Mouse (Mus musculus) bone marrow, adult 2 months (tissue): ENCODE data around the gene Olfr430. TPM values are rescaled to one million over a fixed set of nuclear protein-coding genes. Genes with fewer than 3 reads are reported as not detected.
"Not testable (repeated sequence)": the region's sequence is repeated elsewhere in the genome, so short reads cannot be mapped to it uniquely, and the experiment has no call there.

Experiments used
- H3K27ac ChIP-seq: fragments of 200-500 bp; 2 replicates; pipeline ENCODE4 v1.5.1; 2012; ENCODE audit warnings: low read depth, mild to moderate bottlenecking, control low read depth, inconsistent platforms, low read length; ENCODE audit not compliant: control insufficient read depth, poor library complexity, insufficient read depth
- H3K4me1 ChIP-seq: fragments of 200-500 bp; 2 replicates; pipeline ENCODE4 v1.6.1; 2011; ENCODE audit warnings: low read length; ENCODE audit not compliant: control insufficient read depth, insufficient read depth
- H3K4me3 ChIP-seq: fragments of 200-500 bp; replicated peaks from 2 replicates; pipeline ENCODE3; 2011; ENCODE audit warnings: mild to moderate bottlenecking, low read depth, low read length, control low read depth; ENCODE audit not compliant: control insufficient read depth
- CTCF ChIP-seq: fragments of 200-500 bp; IDR thresholded peaks from 2 replicates; pipeline ENCODE4 v1.5.1; 2011; ENCODE audit warnings: low read length, control low read depth; ENCODE audit not compliant: control insufficient read depth, insufficient read depth
- POLR2A ChIP-seq: fragments of 200-500 bp; IDR thresholded peaks from 2 replicates; pipeline ENCODE4 v1.6.1; 2011; ENCODE audit warnings: low read depth, mild to moderate bottlenecking, control low read depth, low read length, borderline replicate concordance; ENCODE audit not compliant: control insufficient read depth
- WGBS: fragments of 180-500 bp; shearing (Covaris S2); methylation state at CpG from one replicate; pipeline ENCODE4 v1.1.7; 2018; 5-methylcytosine and 5-hydroxymethylcytosine counted together
- polyA plus RNA-seq: library from polyadenylated mRNA; stranded (reverse); fragments of >200 nt; gene quantifications from 2 replicates; pipeline ENCODE4 v1.2.4, GENCODE M21; 2011; ENCODE audit warnings: low replicate concordance; ENCODE audit not compliant: missing spikeins, insufficient read depth, insufficient read length

Gene Olfr430
- polyA plus RNA-seq, 1 experiment = not detected

DNA sequence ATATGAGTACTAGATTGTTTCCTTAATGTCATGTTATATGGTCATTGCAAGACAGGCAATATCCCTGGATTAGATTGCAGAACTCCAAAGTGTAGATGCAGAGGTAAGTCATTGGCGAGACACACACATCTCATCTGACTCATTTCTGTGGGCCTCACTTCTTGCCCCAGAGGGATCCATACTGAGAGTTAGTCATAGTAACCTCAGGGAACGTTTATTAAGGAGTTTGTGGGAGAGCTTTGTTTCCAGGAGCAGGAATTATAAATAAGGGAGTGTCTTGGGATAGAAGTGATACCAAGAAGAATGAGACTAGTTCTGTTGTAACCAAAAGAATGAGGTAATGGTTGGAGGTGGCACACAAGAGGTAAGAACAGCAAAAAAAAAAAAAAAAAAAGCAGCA is 17.5 kb upstream of the Olfr430 start, which contains the start of gene Olfr432:
Gene Olfr432, plus strand, starts transcription at position 313 of the 400 bp plus-strand sequence.
- TF ChIP-seq POLR2A (no peak), CTCF (no peak)
- H3K4me3 ChIP-seq = no peak within 1 kb of the TSS
- H3K27ac ChIP-seq = no peak within 1 kb of the TSS
- WGBS = 39% methylated on average over 2 of the region's 2 CpGs
- peaks cover 2% of the 10 kb centered on the region; the same call in 1 of the 2 replicates for H3K4me1 ChIP-seq

DNA sequence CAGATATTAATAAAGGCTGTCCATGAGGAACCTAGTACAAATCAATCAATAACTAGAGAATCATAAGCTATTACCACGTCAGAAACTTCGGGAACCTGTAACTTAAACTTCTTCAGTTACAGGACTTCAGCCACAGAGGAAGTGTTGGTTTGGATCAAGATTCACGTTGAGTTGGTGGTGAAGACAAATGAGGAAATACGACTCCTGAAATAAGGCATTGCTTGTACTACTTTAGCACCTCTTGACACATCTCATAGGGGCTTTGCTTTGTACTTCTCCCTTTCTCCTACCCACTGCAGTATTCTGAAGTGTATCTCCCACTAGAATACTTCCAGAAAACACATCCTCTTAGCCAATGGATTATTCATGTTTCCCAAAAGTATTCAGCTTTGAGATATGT is 17.0 kb upstream of the Olfr430 start:
- not testable (repeated sequence) for H3K4me1 ChIP-seq, H3K4me3 ChIP-seq, H3K27ac ChIP-seq
- 3% methylated on average over 4 of the region's 4 CpGs for WGBS

DNA sequence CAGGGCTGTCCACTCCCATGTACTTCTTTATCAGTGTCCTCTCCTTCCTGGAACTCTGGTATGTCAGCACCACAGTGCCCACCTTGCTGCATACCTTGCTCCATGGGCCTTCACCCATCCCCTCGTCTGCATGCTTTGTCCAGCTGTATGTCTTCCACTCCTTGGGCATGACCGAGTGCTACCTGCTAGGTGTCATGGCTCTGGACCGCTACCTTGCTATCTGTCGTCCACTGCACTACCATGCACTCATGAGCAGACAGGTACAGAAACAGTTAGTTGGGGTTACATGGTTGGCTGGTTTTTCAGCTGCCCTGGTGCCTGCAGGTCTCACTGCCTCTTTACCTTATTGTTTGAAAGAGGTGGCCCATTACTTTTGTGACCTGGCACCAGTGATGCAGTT is 15.9 kb upstream of the Olfr430 start:
- Histone ChIP-seq H3K4me1 (peaks cover 2% of the 10 kb centered on the region; the same call in 1 of the 2 replicates), H3K27ac (no peak overlapping the region), H3K4me3 (no peak overlapping the region)
- WGBS = 81% methylated on average over 4 of the region's 4 CpGs
- TF ChIP-seq POLR2A (no peak), CTCF (no peak)

DNA sequence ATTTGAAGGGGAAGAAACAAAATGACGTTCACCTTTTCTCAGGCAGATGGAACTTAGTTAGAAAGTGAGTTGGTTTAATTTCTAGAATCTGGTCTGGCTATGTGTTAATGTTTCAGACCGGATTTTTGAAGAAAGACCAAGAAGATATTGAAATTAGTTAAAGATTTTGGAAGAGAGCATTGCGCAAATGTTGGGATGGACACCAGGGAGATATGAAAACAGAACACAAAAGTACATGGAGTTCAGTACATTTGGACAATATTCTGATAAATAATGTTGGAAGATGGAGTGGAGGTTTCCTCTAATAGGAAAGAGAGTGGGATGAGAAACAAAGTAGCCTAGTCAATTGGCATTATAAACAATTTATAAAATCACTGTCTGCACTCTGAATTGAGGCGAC is 14.9 kb upstream of the Olfr430 start:
- Histone ChIP-seq H3K27ac (no peak overlapping the region), H3K4me1 (peaks cover 2% of the 10 kb centered on the region; the same call in 1 of the 2 replicates), H3K4me3 (no peak overlapping the region)
- no peak for TF ChIP-seq POLR2A
- no peak for TF ChIP-seq CTCF
- 81% methylated on average over 4 of the region's 4 CpGs for WGBS

DNA sequence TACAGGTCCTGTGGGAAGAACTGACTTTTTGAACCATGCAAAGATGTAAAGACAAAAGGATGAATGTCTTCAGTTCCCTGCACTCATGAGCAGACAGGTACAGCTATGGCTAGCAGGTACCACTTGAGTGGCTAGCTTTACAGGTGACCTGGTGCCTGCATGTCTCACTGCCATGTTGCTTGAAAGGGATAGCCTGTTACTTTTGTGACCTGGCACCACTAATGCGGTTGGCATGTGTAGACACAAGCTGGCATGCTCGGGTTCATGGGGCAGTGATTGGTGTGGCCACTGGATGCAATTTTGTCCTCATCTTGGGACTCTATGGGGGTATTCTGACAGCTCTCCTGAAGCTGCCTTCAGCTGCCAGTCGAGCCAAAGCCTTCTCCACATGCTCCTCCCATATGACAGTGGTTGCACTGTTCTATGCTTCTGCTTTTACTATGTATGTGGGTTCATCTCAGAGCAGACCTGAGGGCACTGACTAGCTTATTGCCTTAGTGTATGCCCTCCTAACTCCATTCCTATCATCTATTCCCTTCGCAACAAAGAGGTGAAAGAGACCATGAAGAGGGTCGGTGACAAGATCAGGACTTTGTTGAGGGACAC is 14.4 kb upstream of the Olfr430 start:
- WGBS = 68% methylated on average over 5 of the region's 5 CpGs
- no peak overlapping the region for H3K27ac ChIP-seq
- H3K4me3 ChIP-seq = no peak overlapping the region
- TF ChIP-seq POLR2A (no peak), CTCF (no peak)
- H3K4me1 ChIP-seq = peaks cover 2% of the 10 kb centered on the region; the same call in 1 of the 2 replicates

DNA sequence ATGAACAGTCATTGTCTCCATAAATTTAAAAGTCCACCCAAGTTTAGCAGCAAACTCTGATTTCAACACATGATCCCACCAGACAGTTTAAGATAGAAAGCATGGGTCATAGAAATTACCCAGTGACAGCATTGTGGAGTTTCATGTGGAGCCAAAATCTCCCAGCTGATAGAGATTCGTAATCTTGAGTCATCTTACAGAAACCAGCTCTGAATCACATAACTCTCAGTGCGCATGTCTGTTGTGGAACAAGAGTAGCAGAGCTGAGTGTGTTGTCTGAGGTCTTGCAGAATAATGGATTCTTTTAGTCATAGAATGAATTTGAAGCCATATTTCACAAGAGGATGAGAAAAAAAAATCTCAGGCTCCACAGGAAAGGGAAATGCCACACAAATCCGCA is 13.4 kb upstream of the Olfr430 start:
- 56% methylated on average over 3 of the region's 3 CpGs for WGBS
- peaks cover 2% of the 10 kb centered on the region; the same call in 1 of the 2 replicates for H3K4me1 ChIP-seq
- H3K4me3 ChIP-seq = no peak overlapping the region
- TF ChIP-seq CTCF (no peak), POLR2A (no peak)
- H3K27ac ChIP-seq = no peak overlapping the region

DNA sequence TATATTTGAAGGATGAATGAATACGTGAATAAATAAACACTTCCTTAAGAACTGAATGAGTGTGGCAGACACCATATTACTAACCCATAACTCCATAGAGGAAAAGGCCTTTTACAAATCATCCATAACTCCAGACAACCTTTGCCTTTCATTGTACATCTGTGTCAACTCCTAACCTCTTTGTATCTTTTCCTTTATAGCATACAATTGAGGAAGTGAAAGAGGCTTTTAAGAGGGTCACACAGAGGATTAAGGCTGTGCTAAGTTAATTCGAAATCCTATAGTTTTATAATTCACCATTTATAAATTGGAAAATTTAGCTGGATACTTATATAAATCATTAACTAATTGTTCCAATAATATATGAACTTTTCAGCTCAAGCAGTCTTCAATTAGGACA is 11.2 kb upstream of the Olfr430 start:
- WGBS = 51% methylated on average over 2 of the region's 2 CpGs

DNA sequence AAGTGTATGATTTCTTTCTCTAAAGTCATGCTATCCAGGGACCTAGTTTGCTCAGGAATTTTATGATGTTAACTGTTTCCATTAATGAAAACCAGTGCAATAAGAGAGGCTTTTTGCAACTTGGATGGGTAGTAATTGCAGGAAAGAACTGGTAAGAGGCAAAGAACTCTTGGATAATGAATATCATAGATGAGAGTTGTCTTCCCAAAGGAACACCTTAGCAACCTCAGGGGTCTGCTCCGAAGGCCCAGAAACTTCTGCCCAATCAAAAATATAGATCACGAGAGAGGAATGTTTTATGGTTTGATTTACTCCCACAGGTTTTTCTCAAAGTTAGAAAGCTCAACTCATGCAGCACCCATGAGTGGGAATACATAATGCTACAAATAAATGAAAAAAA is 17.6 kb downstream of the Olfr430 start, which contains the start of gene Olfr429:
Gene Olfr429, plus strand, starts transcription at position 301 of the 400 bp plus-strand sequence.
- no peak for TF ChIP-seq CTCF
- no peak for TF ChIP-seq POLR2A
- H3K4me1 ChIP-seq = no peaks in the 10 kb centered on the region
- H3K4me3 ChIP-seq = no peak within 1 kb of the TSS
- no peak within 1 kb of the TSS for H3K27ac ChIP-seq
- 73% methylated on average over 2 of the region's 2 CpGs for WGBS

More for the DNA sequence above, 11.2 kb upstream of the Olfr430 start:
- no peak overlapping the region for H3K27ac ChIP-seq
- H3K4me1 ChIP-seq = peaks cover 2% of the 10 kb centered on the region; the same call in 1 of the 2 replicates
- no peak overlapping the region for H3K4me3 ChIP-seq
- TF ChIP-seq CTCF = no peak
- TF ChIP-seq POLR2A = no peak

DNA sequence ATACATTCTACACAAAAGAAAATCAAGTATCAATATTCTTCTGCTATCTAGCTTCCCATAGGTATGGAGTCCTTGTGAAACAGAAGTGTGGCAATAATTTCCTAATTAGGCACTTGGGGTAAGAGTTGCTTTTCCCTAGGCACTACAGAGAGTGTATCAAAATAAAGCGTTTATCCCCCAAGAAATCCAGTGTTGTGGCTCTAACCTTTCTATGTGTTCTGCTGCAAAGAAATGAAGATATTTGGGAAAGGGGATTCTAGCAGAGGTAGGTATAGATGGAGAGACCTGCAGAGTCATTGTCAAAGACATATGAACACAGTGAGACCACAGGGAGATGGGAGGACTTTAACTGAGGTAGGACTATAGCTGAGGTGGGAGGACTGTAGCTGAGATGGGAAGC is 30.2 kb downstream of the Olfr430 start, which contains the start of gene Olfr427:
Gene Olfr427, plus strand, starts transcription at position 301 of the 400 bp plus-strand sequence.
- Histone ChIP-seq H3K4me1 (no peaks in the 10 kb centered on the region), H3K4me3 (no peak within 1 kb of the TSS), H3K27ac (no peak within 1 kb of the TSS)
- WGBS = 63% methylated on average over 1 of the region's 1 CpGs
- TF ChIP-seq CTCF = no peak
- TF ChIP-seq POLR2A = no peak
